Mouse (Mus musculus): Measurements from ENCODE around the gene Kctd11. TPM values are rescaled to one million over a fixed set of nuclear protein-coding genes. Genes with fewer than 3 reads are reported as not detected.

The Kctd11 gene
- polyA plus RNA-seq (2014; fragmentation: Illumina TruSeq; extraction: RNeasy Lipid Tissue Mini Kit (QIAGEN cat#74804); ENCODE audit: low read depth, low replicate concordance): 2.0 TPM

GRCm38 (mm10) chr11:69880853-69881603 is at the start of gene Kctd11:
TSS of gene Kctd11 (minus strand) at chr11:69881406.

GRCm38 (mm10) chr11:69921114-69922011 is 40.2 kb upstream of the Kctd11 start, which contains the start of gene Eif5a:
TSS of gene Eif5a (minus strand) at chr11:69921958.

GRCm38 (mm10) chr11:69913554-69914371 is 32.6 kb upstream of the Kctd11 start, which contains the start of gene Gps2:
TSS of gene Gps2 (plus strand) at chr11:69913888.

GRCm38 (mm10) chr11:69900471-69901405 is 19.5 kb upstream of the Kctd11 start, which contains the start of the genes 2810408A11Rik and Neurl4:
TSS of gene 2810408A11Rik (minus strand) at chr11:69900987.
TSS of gene Neurl4 (plus strand) at chr11:69901072.

GRCm38 (mm10) chr11:69895291-69895690 is 14.1 kb upstream of the Kctd11 start, which contains the start of gene Acap1:
TSS of gene Acap1 (minus strand) at chr11:69895539.

GRCm38 (mm10) chr11:69877878-69878277 is 3.3 kb downstream of the Kctd11 start, which contains the start of gene Tmem95:
TSS of gene Tmem95 (minus strand) at chr11:69878018.

GRCm38 (mm10) chr11:69858113-69858998 is 22.9 kb downstream of the Kctd11 start, which contains the start of gene Tnk1:
TSS of gene Tnk1 (minus strand) at chr11:69858730.

GRCm38 (mm10) chr11:69846198-69846680 is 35.0 kb downstream of the Kctd11 start, which contains the start of gene Plscr3:
TSS of gene Plscr3 (plus strand) at chr11:69846376.

GRCm38 (mm10) chr11:69837952-69838713 is 43.1 kb downstream of the Kctd11 start, which contains the start of gene Tmem256:
TSS of gene Tmem256 (plus strand) at chr11:69838514.

GRCm38 (mm10) chr11:69837604-69837951 is 43.6 kb downstream of the Kctd11 start, which contains the start of gene Nlgn2:
TSS of gene Nlgn2 (minus strand) at chr11:69837784.

Other genes starting within 250 kb of the Kctd11 start
- gene Fxr2, start 248.4 kb downstream of the Kctd11 start, polyA plus RNA-seq (2014; fragmentation: Illumina TruSeq; extraction: RNeasy Lipid Tissue Mini Kit (QIAGEN cat#74804); ENCODE audit: low read depth, low replicate concordance): 9.5 TPM
- not detected for gene Sox15, start 226.1 kb downstream of the Kctd11 start, polyA plus RNA-seq (2014; fragmentation: Illumina TruSeq; extraction: RNeasy Lipid Tissue Mini Kit (QIAGEN cat#74804); ENCODE audit: low read depth, low replicate concordance)
- gene Mpdu1, start 218.8 kb downstream of the Kctd11 start, polyA plus RNA-seq (2014; fragmentation: Illumina TruSeq; extraction: RNeasy Lipid Tissue Mini Kit (QIAGEN cat#74804); ENCODE audit: low read depth, low replicate concordance): 16.5 TPM
- 1.3 TPM for gene Cd68, start 215.3 kb downstream of the Kctd11 start, polyA plus RNA-seq (2014; fragmentation: Illumina TruSeq; extraction: RNeasy Lipid Tissue Mini Kit (QIAGEN cat#74804); ENCODE audit: low read depth, low replicate concordance)
- gene Eif4a1, start 209.0 kb downstream of the Kctd11 start, polyA plus RNA-seq (2014; fragmentation: Illumina TruSeq; extraction: RNeasy Lipid Tissue Mini Kit (QIAGEN cat#74804); ENCODE audit: low read depth, low replicate concordance): 371 TPM
- 58.9 TPM for gene Senp3, start 199.3 kb downstream of the Kctd11 start, polyA plus RNA-seq (2014; fragmentation: Illumina TruSeq; extraction: RNeasy Lipid Tissue Mini Kit (QIAGEN cat#74804); ENCODE audit: low read depth, low replicate concordance)
- 5.9 TPM for gene Tnfsf13, start 195.6 kb downstream of the Kctd11 start, polyA plus RNA-seq (2014; fragmentation: Illumina TruSeq; extraction: RNeasy Lipid Tissue Mini Kit (QIAGEN cat#74804); ENCODE audit: low read depth, low replicate concordance)
- gene Tnfsf12, start 185.6 kb downstream of the Kctd11 start, polyA plus RNA-seq (2014; fragmentation: Illumina TruSeq; extraction: RNeasy Lipid Tissue Mini Kit (QIAGEN cat#74804); ENCODE audit: low read depth, low replicate concordance): 2.4 TPM
- gene Tnfsfm13, start 185.3 kb downstream of the Kctd11 start, polyA plus RNA-seq (2014; fragmentation: Illumina TruSeq; extraction: RNeasy Lipid Tissue Mini Kit (QIAGEN cat#74804); ENCODE audit: low read depth, low replicate concordance): 1.1 TPM
- 20.8 TPM for gene Polr2a, start 122.8 kb downstream of the Kctd11 start, polyA plus RNA-seq (2014; fragmentation: Illumina TruSeq; extraction: RNeasy Lipid Tissue Mini Kit (QIAGEN cat#74804); ENCODE audit: low read depth, low replicate concordance)
- gene Slc35g3, start 119.4 kb downstream of the Kctd11 start, polyA plus RNA-seq (2014; fragmentation: Illumina TruSeq; extraction: RNeasy Lipid Tissue Mini Kit (QIAGEN cat#74804); ENCODE audit: low read depth, low replicate concordance): not detected
- gene Zbtb4, start 115.5 kb downstream of the Kctd11 start, polyA plus RNA-seq (2014; fragmentation: Illumina TruSeq; extraction: RNeasy Lipid Tissue Mini Kit (QIAGEN cat#74804); ENCODE audit: low read depth, low replicate concordance): 16.5 TPM
- 3.2 TPM for gene Chrnb1, start 85.5 kb downstream of the Kctd11 start, polyA plus RNA-seq (2014; fragmentation: Illumina TruSeq; extraction: RNeasy Lipid Tissue Mini Kit (QIAGEN cat#74804); ENCODE audit: low read depth, low replicate concordance)
- gene Fgf11, start 79.5 kb downstream of the Kctd11 start, polyA plus RNA-seq (2014; fragmentation: Illumina TruSeq; extraction: RNeasy Lipid Tissue Mini Kit (QIAGEN cat#74804); ENCODE audit: low read depth, low replicate concordance): 3.0 TPM
- 6.4 TPM for gene Tmem102, start 75.8 kb downstream of the Kctd11 start, polyA plus RNA-seq (2014; fragmentation: Illumina TruSeq; extraction: RNeasy Lipid Tissue Mini Kit (QIAGEN cat#74804); ENCODE audit: low read depth, low replicate concordance)
- gene Gm39566, start 66.1 kb downstream of the Kctd11 start, polyA plus RNA-seq (2014; fragmentation: Illumina TruSeq; extraction: RNeasy Lipid Tissue Mini Kit (QIAGEN cat#74804); ENCODE audit: low read depth, low replicate concordance): not detected
- not detected for gene Spem2, start 62.9 kb downstream of the Kctd11 start, polyA plus RNA-seq (2014; fragmentation: Illumina TruSeq; extraction: RNeasy Lipid Tissue Mini Kit (QIAGEN cat#74804); ENCODE audit: low read depth, low replicate concordance)
- not detected for gene Spem1, start 59.2 kb downstream of the Kctd11 start, polyA plus RNA-seq (2014; fragmentation: Illumina TruSeq; extraction: RNeasy Lipid Tissue Mini Kit (QIAGEN cat#74804); ENCODE audit: low read depth, low replicate concordance)
- 0.20 TPM for gene Nlgn2, start 43.6 kb downstream of the Kctd11 start, polyA plus RNA-seq (2014; fragmentation: Illumina TruSeq; extraction: RNeasy Lipid Tissue Mini Kit (QIAGEN cat#74804); ENCODE audit: low read depth, low replicate concordance)
- 42.3 TPM for gene Tmem256, start 42.9 kb downstream of the Kctd11 start, polyA plus RNA-seq (2014; fragmentation: Illumina TruSeq; extraction: RNeasy Lipid Tissue Mini Kit (QIAGEN cat#74804); ENCODE audit: low read depth, low replicate concordance)
- 0.77 TPM for gene Plscr3, start 35.0 kb downstream of the Kctd11 start, polyA plus RNA-seq (2014; fragmentation: Illumina TruSeq; extraction: RNeasy Lipid Tissue Mini Kit (QIAGEN cat#74804); ENCODE audit: low read depth, low replicate concordance)
- gene Tnk1, start 22.7 kb downstream of the Kctd11 start, polyA plus RNA-seq (2014; fragmentation: Illumina TruSeq; extraction: RNeasy Lipid Tissue Mini Kit (QIAGEN cat#74804); ENCODE audit: low read depth, low replicate concordance): 1.4 TPM
- not detected for gene Tmem95, start 3.4 kb downstream of the Kctd11 start, polyA plus RNA-seq (2014; fragmentation: Illumina TruSeq; extraction: RNeasy Lipid Tissue Mini Kit (QIAGEN cat#74804); ENCODE audit: low read depth, low replicate concordance)
- gene Acap1, start 14.1 kb upstream of the Kctd11 start, polyA plus RNA-seq (2014; fragmentation: Illumina TruSeq; extraction: RNeasy Lipid Tissue Mini Kit (QIAGEN cat#74804); ENCODE audit: low read depth, low replicate concordance): not detected
- gene 2810408A11Rik, start 19.6 kb upstream of the Kctd11 start, polyA plus RNA-seq (2014; fragmentation: Illumina TruSeq; extraction: RNeasy Lipid Tissue Mini Kit (QIAGEN cat#74804); ENCODE audit: low read depth, low replicate concordance): 1.1 TPM
- gene Neurl4, start 19.7 kb upstream of the Kctd11 start, polyA plus RNA-seq (2014; fragmentation: Illumina TruSeq; extraction: RNeasy Lipid Tissue Mini Kit (QIAGEN cat#74804); ENCODE audit: low read depth, low replicate concordance): 3.5 TPM
- 15.6 TPM for gene Gps2, start 32.5 kb upstream of the Kctd11 start, polyA plus RNA-seq (2014; fragmentation: Illumina TruSeq; extraction: RNeasy Lipid Tissue Mini Kit (QIAGEN cat#74804); ENCODE audit: low read depth, low replicate concordance)
- 156 TPM for gene Eif5a, start 40.6 kb upstream of the Kctd11 start, polyA plus RNA-seq (2014; fragmentation: Illumina TruSeq; extraction: RNeasy Lipid Tissue Mini Kit (QIAGEN cat#74804); ENCODE audit: low read depth, low replicate concordance)
- 12.8 TPM for gene Ybx2, start 54.4 kb upstream of the Kctd11 start, polyA plus RNA-seq (2014; fragmentation: Illumina TruSeq; extraction: RNeasy Lipid Tissue Mini Kit (QIAGEN cat#74804); ENCODE audit: low read depth, low replicate concordance)
- gene Slc2a4, start 66.8 kb upstream of the Kctd11 start, polyA plus RNA-seq (2014; fragmentation: Illumina TruSeq; extraction: RNeasy Lipid Tissue Mini Kit (QIAGEN cat#74804); ENCODE audit: low read depth, low replicate concordance): 1.3 TPM
- gene Cldn7, start 83.4 kb upstream of the Kctd11 start, polyA plus RNA-seq (2014; fragmentation: Illumina TruSeq; extraction: RNeasy Lipid Tissue Mini Kit (QIAGEN cat#74804); ENCODE audit: low read depth, low replicate concordance): 10.0 TPM
- 38.7 TPM for gene Ctdnep1, start 99.8 kb upstream of the Kctd11 start, polyA plus RNA-seq (2014; fragmentation: Illumina TruSeq; extraction: RNeasy Lipid Tissue Mini Kit (QIAGEN cat#74804); ENCODE audit: low read depth, low replicate concordance)
- gene Elp5, start 101.1 kb upstream of the Kctd11 start, polyA plus RNA-seq (2014; fragmentation: Illumina TruSeq; extraction: RNeasy Lipid Tissue Mini Kit (QIAGEN cat#74804); ENCODE audit: low read depth, low replicate concordance): 8.3 TPM
- 681 TPM for gene Gabarap, start 109.7 kb upstream of the Kctd11 start, polyA plus RNA-seq (2014; fragmentation: Illumina TruSeq; extraction: RNeasy Lipid Tissue Mini Kit (QIAGEN cat#74804); ENCODE audit: low read depth, low replicate concordance)
- gene Phf23, start 114.4 kb upstream of the Kctd11 start, polyA plus RNA-seq (2014; fragmentation: Illumina TruSeq; extraction: RNeasy Lipid Tissue Mini Kit (QIAGEN cat#74804); ENCODE audit: low read depth, low replicate concordance): 9.9 TPM
- 0.57 TPM for gene Dvl2, start 119.2 kb upstream of the Kctd11 start, polyA plus RNA-seq (2014; fragmentation: Illumina TruSeq; extraction: RNeasy Lipid Tissue Mini Kit (QIAGEN cat#74804); ENCODE audit: low read depth, low replicate concordance)
- gene Acadvl, start 134.0 kb upstream of the Kctd11 start, polyA plus RNA-seq (2014; fragmentation: Illumina TruSeq; extraction: RNeasy Lipid Tissue Mini Kit (QIAGEN cat#74804); ENCODE audit: low read depth, low replicate concordance): 21.1 TPM
- 0.53 TPM for gene Dlg4, start 135.5 kb upstream of the Kctd11 start, polyA plus RNA-seq (2014; fragmentation: Illumina TruSeq; extraction: RNeasy Lipid Tissue Mini Kit (QIAGEN cat#74804); ENCODE audit: low read depth, low replicate concordance)
- not detected for gene Asgr1, start 172.7 kb upstream of the Kctd11 start, polyA plus RNA-seq (2014; fragmentation: Illumina TruSeq; extraction: RNeasy Lipid Tissue Mini Kit (QIAGEN cat#74804); ENCODE audit: low read depth, low replicate concordance)
- gene Asgr2, start 211.2 kb upstream of the Kctd11 start, polyA plus RNA-seq (2014; fragmentation: Illumina TruSeq; extraction: RNeasy Lipid Tissue Mini Kit (QIAGEN cat#74804); ENCODE audit: low read depth, low replicate concordance): not detected
- gene Mgl2, start 248.9 kb upstream of the Kctd11 start, polyA plus RNA-seq (2014; fragmentation: Illumina TruSeq; extraction: RNeasy Lipid Tissue Mini Kit (QIAGEN cat#74804); ENCODE audit: low read depth, low replicate concordance): 5.1 TPM

Data from kidney, adult 10 weeks (tissue).